Mouse (Mus musculus) liver, postnatal 0 days (tissue): ENCODE measurements around the gene Mettl17. TPM values are rescaled to one million over a fixed set of nuclear protein-coding genes. Genes with fewer than 3 reads are reported as not detected.

Source experiments
- ATAC-seq: fragments of 200-750 bp; cut with Nextera tagmentation; 2 replicates; pipeline ENCODE4 v1.8.0; 2017; ENCODE audit warnings: mild to moderate bottlenecking, moderate library complexity
- DNase-seq: peaks from one replicate; pipeline ENCODE4 v3.0.0-alpha.2; 2016
- H3K27ac ChIP-seq: fragments of 300-500 bp; sonication (generic); 2 replicates; pipeline ENCODE4 v1.5.1; 2014; ENCODE audit warnings: antibody characterized with exemption, moderate library complexity, mild to moderate bottlenecking, low read depth
- H3K27me3 ChIP-seq: fragments of 300-500 bp; sonication (generic); 2 replicates; pipeline ENCODE4 v1.6.1; 2014; ENCODE audit warnings: low read length, control low read depth, mixed read lengths; ENCODE audit not compliant: insufficient read depth
- H3K36me3 ChIP-seq: fragments of 300-500 bp; sonication (generic); replicated peaks from 2 replicates; pipeline ENCODE4 v1.6.1; 2014; ENCODE audit warnings: mild to moderate bottlenecking, control low read depth, low read length, moderate library complexity, mixed read lengths; ENCODE audit not compliant: insufficient read depth
- H3K4me1 ChIP-seq: fragments of 300-500 bp; sonication (generic); 2 replicates; pipeline ENCODE4 v1.6.1; 2014; ENCODE audit warnings: antibody characterized with exemption, mild to moderate bottlenecking, control low read depth; ENCODE audit not compliant: insufficient read depth
- H3K4me2 ChIP-seq: fragments of 300-500 bp; sonication (generic); 2 replicates; pipeline ENCODE4 v1.6.1; 2014; ENCODE audit warnings: low read depth, mild to moderate bottlenecking, low read length, moderate library complexity, mixed read lengths
- H3K4me3 ChIP-seq: fragments of 300-500 bp; sonication (generic); 2 replicates; pipeline ENCODE4 v1.5.1; 2014; ENCODE audit warnings: low read depth, low read length
- H3K9ac ChIP-seq: fragments of 300-500 bp; sonication (generic); replicated peaks from 2 replicates; pipeline ENCODE4 v1.6.1; 2014; ENCODE audit warnings: mild to moderate bottlenecking, moderate library complexity
- H3K9me3 ChIP-seq: fragments of 300-500 bp; sonication (generic); 2 replicates; pipeline ENCODE4 v1.6.1; 2016; ENCODE audit warnings: mild to moderate bottlenecking, control low read depth, low read length, mixed read lengths
- CTCF ChIP-seq: sonication (generic); IDR thresholded peaks from 2 replicates; pipeline ENCODE4 v1.5.1; 2016; ENCODE audit warnings: antibody characterized with exemption, low read depth
- EP300 ChIP-seq: IDR thresholded peaks from 2 replicates; pipeline ENCODE4 v1.6.1; 2016; ENCODE audit warnings: antibody characterized with exemption, low read depth, mild to moderate bottlenecking
- WGBS: fragments of 180-500 bp; shearing (Covaris S2); extraction: QIAGEN DNeasy Blood & Tissue Kit; methylation state at CpG from one replicate; pipeline ENCODE4 v1.1.7; 2014; ENCODE audit not compliant: insufficient replicate concordance; 5-methylcytosine and 5-hydroxymethylcytosine counted together
- polyA plus RNA-seq: library from polyadenylated mRNA; unstranded; fragments of >200 nt; fragmentation: Nextera tagmentation; extraction: Ambion mirVana; gene quantifications from 2 replicates; pipeline ENCODE4 v1.2.1, GENCODE M21; 2015

The Mettl17 gene
- polyA plus RNA-seq, 1 experiment from 2014 or later = 10.8 TPM

GRCm38 (mm10) chr14:51903782-51904181 lies 19.1 kb downstream of the Mettl17 start:
- no peak overlapping the region for H3K9ac ChIP-seq
- ATAC-seq = peak; percentile 23

DNA sequence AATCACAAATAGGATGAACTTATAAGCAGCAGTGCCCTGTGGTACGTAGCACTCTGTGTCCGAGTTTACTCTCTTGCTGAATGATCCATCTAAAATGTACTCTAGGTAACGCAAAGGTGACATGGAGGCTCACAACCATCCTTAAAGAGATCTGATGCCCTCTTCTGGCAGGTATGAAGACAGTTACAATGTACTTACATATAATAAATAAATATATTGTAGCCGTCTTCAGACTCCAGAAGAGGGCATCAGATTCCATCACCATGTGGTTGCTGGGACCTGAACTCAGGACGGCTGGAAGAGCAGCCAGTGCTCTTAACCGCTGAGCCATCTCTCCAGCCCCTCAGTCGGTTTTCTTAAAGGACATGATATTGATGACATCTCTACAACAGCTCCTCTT lies 20.1 kb downstream of the Mettl17 start:
- WGBS = 64% methylated on average over 7 of the region's 7 CpGs
- no peak for ATAC-seq

More at GRCm38 (mm10) chr14:51903782-51904181, 19.1 kb downstream of the Mettl17 start:
- H3K4me2 ChIP-seq = no peak overlapping the region
- no peaks in the 10 kb centered on the region for H3K27me3 ChIP-seq
- TF ChIP-seq CTCF = no peak
- peaks cover 4% of the 10 kb centered on the region; the same call in 1 of the 2 replicates for H3K4me1 ChIP-seq
- no peak overlapping the region for H3K4me3 ChIP-seq
- DNase-seq = no peak
- WGBS = 84% methylated on average over 9 of the region's 9 CpGs
- H3K27ac ChIP-seq = no peak overlapping the region
- H3K36me3 ChIP-seq = peaks cover 18% of the 10 kb centered on the region
- H3K9me3 ChIP-seq = no peaks in the 10 kb centered on the region

DNA sequence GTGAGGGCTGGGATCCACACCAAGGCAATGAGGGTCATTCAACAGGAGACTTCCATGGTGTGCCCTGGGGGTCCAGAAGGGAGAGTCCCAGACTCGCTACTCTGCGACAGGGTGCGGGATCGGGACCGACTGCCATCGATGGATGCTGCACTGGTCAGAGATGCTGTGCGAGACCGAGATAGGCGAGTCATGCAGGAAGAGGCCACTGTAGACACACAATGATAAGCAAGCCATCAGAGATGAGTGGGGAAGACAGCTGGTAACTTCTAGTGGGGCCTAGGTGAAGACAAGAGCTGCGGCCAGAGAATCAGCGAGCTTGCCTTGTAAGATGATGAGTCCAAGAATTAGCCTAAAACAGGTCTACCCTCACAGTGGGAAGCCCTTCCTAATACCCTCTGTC lies 21.5 kb downstream of the Mettl17 start:
- Histone ChIP-seq H3K27me3 (no peaks in the 10 kb centered on the region), H3K9ac (no peak overlapping the region), H3K9me3 (no peaks in the 10 kb centered on the region), H3K4me1 (peaks cover 12% of the 10 kb centered on the region), H3K4me3 (no peak overlapping the region), H3K4me2 (no peak overlapping the region), H3K36me3 (peaks cover 29% of the 10 kb centered on the region), H3K27ac (no peak overlapping the region)
- DNase-seq (no peak), ATAC-seq (no peak)
- no peak for TF ChIP-seq EP300
- TF ChIP-seq CTCF = no peak
- 53% methylated on average over 11 of the region's 11 CpGs for WGBS

More for the DNA sequence above, 20.1 kb downstream of the Mettl17 start:
- Histone ChIP-seq H3K4me1 (peaks cover 4% of the 10 kb centered on the region; the same call in 1 of the 2 replicates), H3K27me3 (no peaks in the 10 kb centered on the region), H3K4me3 (no peak overlapping the region), H3K9me3 (no peaks in the 10 kb centered on the region), H3K9ac (no peak overlapping the region), H3K36me3 (peaks cover 20% of the 10 kb centered on the region), H3K27ac (no peak overlapping the region), H3K4me2 (no peak overlapping the region)
- DNase-seq = no peak
- TF ChIP-seq CTCF (peak; percentile 47), EP300 (no peak)

DNA sequence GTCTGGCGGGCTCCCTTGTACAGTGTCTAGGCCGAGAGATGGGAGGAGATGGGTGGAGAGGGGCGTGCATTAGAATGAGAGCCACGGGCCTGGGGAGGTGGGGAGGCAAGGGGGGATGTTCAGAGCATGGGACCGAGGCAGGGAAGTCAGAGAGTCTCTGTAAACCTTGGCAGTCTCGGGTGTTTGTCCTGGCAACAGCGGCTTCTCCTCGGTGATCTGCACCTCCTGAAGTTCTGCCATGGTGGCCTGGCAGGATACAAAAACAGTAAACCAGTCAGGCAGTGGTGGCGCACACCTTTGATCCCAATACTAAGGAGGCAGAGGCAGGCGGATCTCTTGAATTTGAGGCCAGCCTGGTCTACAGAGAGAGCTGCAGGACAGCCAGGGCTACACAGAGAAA lies 26.7 kb downstream of the Mettl17 start:
- Histone ChIP-seq H3K4me1 (peaks cover 32% of the 10 kb centered on the region), H3K27me3 (peaks cover 4% of the 10 kb centered on the region; the same call in 1 of the 2 replicates), H3K27ac (peak overlapping the region; percentile 92), H3K9me3 (no peaks in the 10 kb centered on the region), H3K4me2 (peak overlapping the region; percentile 88), H3K4me3 (peak overlapping the region; percentile 60), H3K36me3 (peaks cover 24% of the 10 kb centered on the region), H3K9ac (peak overlapping the region; percentile 55; the same call in 1 of the 2 replicates)
- ATAC-seq (no peak), DNase-seq (no peak)
- WGBS = 75% methylated on average over 10 of the region's 10 CpGs
- no peak for TF ChIP-seq EP300
- no peak for TF ChIP-seq CTCF

DNA sequence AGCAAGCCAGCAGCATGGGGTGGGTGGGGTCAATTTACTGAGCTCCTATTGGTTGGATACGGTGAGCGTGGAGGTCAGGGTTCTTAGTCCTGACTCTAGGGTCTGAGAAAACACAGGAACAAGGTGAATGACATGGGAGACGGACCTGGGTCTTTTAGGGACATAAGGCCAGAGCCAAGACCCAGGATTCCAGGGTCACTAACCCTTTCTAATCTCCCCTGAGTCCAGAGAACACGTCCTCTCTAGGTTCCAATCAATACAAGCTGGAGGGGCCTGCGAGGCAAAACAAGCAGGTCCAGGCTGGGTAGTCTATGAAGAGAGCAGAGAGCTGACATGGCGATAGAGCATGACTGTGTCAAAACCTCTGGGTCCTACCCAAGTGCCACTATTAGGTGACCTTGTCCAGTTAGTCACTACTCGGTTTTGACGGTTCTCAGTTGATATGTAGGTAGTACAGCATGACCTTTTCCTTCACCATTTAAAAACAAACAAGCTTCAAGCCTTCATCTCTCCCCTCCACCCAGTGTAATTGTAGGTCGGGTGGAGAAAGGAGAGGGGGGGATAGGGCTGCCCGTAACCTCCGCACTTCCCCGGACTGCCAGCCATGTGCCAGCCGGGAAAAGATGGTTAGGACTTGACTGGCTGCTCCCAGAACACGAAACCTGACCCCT lies 27.9 kb downstream of the Mettl17 start:
- WGBS = 12% methylated on average over 14 of the region's 14 CpGs
- DNase-seq (peak; percentile 56), ATAC-seq (peak; percentile 80)
- peaks cover 31% of the 10 kb centered on the region for H3K4me1 ChIP-seq
- peak overlapping the region; percentile 60 for H3K4me3 ChIP-seq
- H3K27me3 ChIP-seq = peaks cover 4% of the 10 kb centered on the region; the same call in 1 of the 2 replicates
- peak overlapping the region; percentile 88 for H3K4me2 ChIP-seq
- H3K9ac ChIP-seq = peak overlapping the region; percentile 65
- TF ChIP-seq EP300 = peak; percentile 66; the same call in 1 of the 2 replicates
- no peak for TF ChIP-seq CTCF
- H3K9me3 ChIP-seq = no peaks in the 10 kb centered on the region
- peaks cover 20% of the 10 kb centered on the region for H3K36me3 ChIP-seq
- peak overlapping the region; percentile 92 for H3K27ac ChIP-seq

- peaks cover 4% of the 10 kb centered on the region; the same call in 1 of the 2 replicates for H3K27me3 ChIP-seq
- under 1% methylated on average over 56 of the region's 58 CpGs for WGBS
Observed at GRCm38 (mm10) chr14:51913062-51913959, 28.7 kb downstream of the Mettl17 start.

More at GRCm38 (mm10) chr14:51913062-51913959, 28.7 kb downstream of the Mettl17 start:
- TF ChIP-seq EP300 (no peak), CTCF (no peak)
- ATAC-seq (peak; percentile 87), DNase-seq (peak; percentile 88)
- Histone ChIP-seq H3K9me3 (no peaks in the 10 kb centered on the region), H3K36me3 (peaks cover 15% of the 10 kb centered on the region), H3K4me1 (peaks cover 27% of the 10 kb centered on the region), H3K4me2 (peak overlapping the region; percentile 88), H3K4me3 (peak overlapping the region; percentile 60), H3K9ac (peak overlapping the region; percentile 65), H3K27ac (peak overlapping the region; percentile 92)
